Mouse (Mus musculus): ENCODE results near the gene Fam168b.

DNA sequence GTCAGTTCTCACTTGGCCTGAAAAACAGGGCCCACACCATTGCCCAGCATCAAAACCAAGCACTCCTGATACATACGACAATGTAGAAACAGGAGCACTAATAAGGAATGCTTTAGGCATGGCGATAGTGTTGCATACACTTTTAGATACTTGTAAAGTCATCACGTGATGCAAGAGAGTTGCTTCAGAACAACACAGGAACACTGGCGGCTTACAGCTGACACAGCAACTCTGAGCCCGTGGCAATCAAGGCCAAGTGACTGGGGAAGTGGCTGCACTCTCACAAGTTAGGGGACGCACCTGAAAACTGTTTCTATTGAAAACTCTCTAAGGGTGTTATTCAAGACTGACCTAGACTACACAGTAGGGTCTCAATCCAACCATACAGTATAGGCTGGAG is 19.5 kb downstream of the Fam168b start:
- TF ChIP-seq CTCF (IDR thresholded peaks at IDR 0.05; ENCODE audit: control insufficient read depth, insufficient read depth, low read length), result no peak
- no peak for TF ChIP-seq POLR2A (IDR thresholded peaks at IDR 0.05; ENCODE audit: borderline replicate concordance, control insufficient read depth, low read depth, low read length)
